Mouse (Mus musculus): ENCODE data around the gene Gucy2c. TPM values are rescaled to one million over a fixed set of nuclear protein-coding genes. Genes with fewer than 3 reads are reported as not detected.
A peak's percentile ranks its signal among the peaks of the same experiment; 100 is the strongest.

Gene Gucy2c
- polyA plus RNA-seq, 1 experiment = 0.07 TPM

- Histone ChIP-seq H3K4me1 (ENCODE audit: control insufficient read depth, insufficient read depth, insufficient read length) (no peaks in the 10 kb centered on the region), H3K27me3 (ENCODE audit: control insufficient read depth, insufficient read depth, low read length) (no peaks in the 10 kb centered on the region), H3K27ac (ENCODE audit: insufficient read depth, low read length) (no peak overlapping the region), H3K36me3 (ENCODE audit: control insufficient read depth, insufficient read depth, low read length) (no peaks in the 10 kb centered on the region), H3K4me3 (ENCODE audit: extremely low read depth, insufficient read depth, insufficient read length) (no peak overlapping the region)
- peak in 1 of 2 experiments; percentile 35 for DNase-seq (ENCODE audit: low read depth in 1 of 2, low spot score in 2 of 2)
- TF ChIP-seq CTCF (IDR thresholded peaks at IDR 0.05; ENCODE audit: extremely low read depth, insufficient read depth, insufficient read length, insufficient replicate concordance) = no peak
- no peak for TF ChIP-seq POLR2A (IDR thresholded peaks at IDR 0.05; ENCODE audit: low read depth, low read length)
- WGBS = 13% methylated on average over 7 of the region's 7 CpGs
Observed at GRCm38 (mm10) chr6:136743729-136744128, 37.8 kb downstream of the Gucy2c start.

DNA sequence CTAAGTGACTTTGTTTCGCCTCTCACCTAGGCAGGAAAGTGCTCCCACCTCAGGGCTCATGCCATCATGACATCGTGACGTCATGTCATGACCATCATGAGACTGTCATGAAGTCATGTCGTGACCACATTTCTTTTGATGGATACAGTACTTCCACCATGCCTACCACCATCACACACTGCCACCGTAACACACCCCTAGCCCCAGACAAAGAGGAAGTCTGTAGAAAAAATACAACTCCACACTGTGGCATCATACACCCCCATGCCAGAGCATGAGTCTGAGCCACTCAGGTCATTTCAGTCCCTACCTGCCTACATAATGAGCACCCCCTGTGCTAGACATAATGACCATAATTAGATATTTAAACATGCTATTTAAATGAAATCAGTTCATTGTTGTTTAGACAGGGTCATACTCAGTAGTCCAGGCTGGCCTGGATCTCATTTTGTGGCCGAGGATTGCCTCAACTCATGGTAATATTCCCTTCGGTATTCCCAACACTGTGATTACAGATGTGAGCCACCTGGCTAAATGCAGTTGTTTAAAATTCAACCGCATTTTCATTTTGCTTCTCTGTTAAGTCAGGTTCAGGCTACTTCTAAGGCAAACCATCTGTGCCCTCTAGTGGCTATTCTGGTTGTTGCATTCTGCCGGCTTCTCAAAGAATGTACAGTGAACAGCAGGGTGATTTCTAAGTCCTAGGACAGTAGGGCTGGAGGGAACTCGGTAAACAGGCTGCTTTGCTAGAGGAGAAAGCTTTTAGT is 39.0 kb downstream of the Gucy2c start:
- DNase-seq (ENCODE audit: low read depth in 1 of 2, low spot score in 2 of 2) = peak; percentile 82 to 83
- Histone ChIP-seq H3K36me3 (ENCODE audit: control insufficient read depth, insufficient read depth, low read length) (no peaks in the 10 kb centered on the region), H3K4me3 (ENCODE audit: extremely low read depth, insufficient read depth, insufficient read length) (no peak overlapping the region), H3K4me1 (ENCODE audit: control insufficient read depth, insufficient read depth, insufficient read length) (no peaks in the 10 kb centered on the region), H3K27ac (ENCODE audit: insufficient read depth, low read length) (no peak overlapping the region), H3K27me3 (ENCODE audit: control insufficient read depth, insufficient read depth, low read length) (no peaks in the 10 kb centered on the region)
- WGBS = 24% methylated on average over 10 of the region's 10 CpGs
- TF ChIP-seq CTCF (IDR thresholded peaks at IDR 0.05; ENCODE audit: extremely low read depth, insufficient read depth, insufficient read length, insufficient replicate concordance) (peak; percentile 56; the same call in 1 of the 2 replicates), POLR2A (IDR thresholded peaks at IDR 0.05; ENCODE audit: low read depth, low read length) (no peak)

DNA sequence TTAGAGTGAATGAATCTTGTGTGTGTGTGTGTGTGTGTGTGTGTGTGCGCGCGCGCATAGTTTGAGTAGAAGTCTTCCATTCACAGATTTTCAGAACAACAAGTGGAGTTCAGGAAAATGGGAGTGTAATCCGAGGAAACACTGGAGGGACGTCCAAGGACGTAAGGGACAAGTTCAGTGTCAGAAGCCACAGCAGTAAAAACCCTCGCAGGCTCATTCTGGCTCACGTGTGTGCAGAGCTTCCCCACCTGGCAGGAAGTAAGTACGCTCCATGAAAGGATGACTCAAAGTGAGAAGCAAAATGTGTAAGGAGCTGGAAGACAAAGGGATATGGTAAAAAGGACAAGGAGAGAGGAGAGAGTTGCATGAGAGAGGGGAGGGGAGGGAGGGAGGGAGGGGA is 40.3 kb downstream of the Gucy2c start:
- Histone ChIP-seq H3K36me3 (ENCODE audit: control insufficient read depth, insufficient read depth, low read length) (no peaks in the 10 kb centered on the region), H3K4me3 (ENCODE audit: extremely low read depth, insufficient read depth, insufficient read length) (no peak overlapping the region), H3K27ac (ENCODE audit: insufficient read depth, low read length) (no peak overlapping the region), H3K27me3 (ENCODE audit: control insufficient read depth, insufficient read depth, low read length) (no peaks in the 10 kb centered on the region), H3K4me1 (ENCODE audit: control insufficient read depth, insufficient read depth, insufficient read length) (peaks cover 2% of the 10 kb centered on the region; the same call in 1 of the 2 replicates)
- TF ChIP-seq CTCF (IDR thresholded peaks at IDR 0.05; ENCODE audit: extremely low read depth, insufficient read depth, insufficient read length, insufficient replicate concordance) = no peak
- TF ChIP-seq POLR2A (IDR thresholded peaks at IDR 0.05; ENCODE audit: low read depth, low read length) = no peak
- DNase-seq (ENCODE audit: low read depth in 1 of 2, low spot score in 2 of 2) = no peak
- 60% methylated on average over 10 of the region's 10 CpGs for WGBS

DNA sequence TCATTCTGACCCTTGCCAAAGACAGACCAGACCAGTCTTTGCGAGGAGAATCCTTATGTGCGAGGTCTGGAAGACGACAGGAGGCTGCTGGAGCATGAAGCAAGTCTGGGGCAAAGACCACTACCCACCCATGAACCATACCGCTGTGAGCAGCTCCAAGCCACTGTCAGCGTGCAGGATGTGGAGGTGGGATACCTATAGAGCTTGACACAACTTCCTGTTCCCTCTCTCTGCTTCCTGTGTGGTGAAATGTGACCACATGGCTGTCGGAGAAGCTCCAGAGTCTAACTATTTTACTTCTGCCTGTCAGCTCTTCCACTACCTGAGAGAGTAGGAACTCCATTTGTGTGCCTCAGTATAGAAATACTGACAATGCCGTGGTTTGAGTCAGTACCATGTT is 45.8 kb downstream of the Gucy2c start:
- H3K36me3 ChIP-seq (ENCODE audit: control insufficient read depth, insufficient read depth, low read length) = no peaks in the 10 kb centered on the region
- H3K27me3 ChIP-seq (ENCODE audit: control insufficient read depth, insufficient read depth, low read length) = no peaks in the 10 kb centered on the region
- no peak overlapping the region for H3K4me3 ChIP-seq (ENCODE audit: extremely low read depth, insufficient read depth, insufficient read length)
- peak in 1 of 2 experiments; percentile 42 for DNase-seq (ENCODE audit: low read depth in 1 of 2, low spot score in 2 of 2)
- H3K27ac ChIP-seq (ENCODE audit: insufficient read depth, low read length) = no peak overlapping the region
- TF ChIP-seq POLR2A (IDR thresholded peaks at IDR 0.05; ENCODE audit: low read depth, low read length) (0 out of 2 replicates have a peak, but pooled peaks have one; percentile 2), CTCF (IDR thresholded peaks at IDR 0.05; ENCODE audit: extremely low read depth, insufficient read depth, insufficient read length, insufficient replicate concordance) (no peak)
- peaks cover 9% of the 10 kb centered on the region; the same call in 1 of the 2 replicates for H3K4me1 ChIP-seq (ENCODE audit: control insufficient read depth, insufficient read depth, insufficient read length)
- 9% methylated on average over 7 of the region's 7 CpGs for WGBS

GRCm38 (mm10) chr6:136728144-136728543 is 53.4 kb downstream of the Gucy2c start:
- Histone ChIP-seq H3K27me3 (ENCODE audit: control insufficient read depth, insufficient read depth, low read length) (no peaks in the 10 kb centered on the region), H3K36me3 (ENCODE audit: control insufficient read depth, insufficient read depth, low read length) (no peaks in the 10 kb centered on the region), H3K4me1 (ENCODE audit: control insufficient read depth, insufficient read depth, insufficient read length) (peaks cover 5% of the 10 kb centered on the region; the same call in 1 of the 2 replicates), H3K4me3 (ENCODE audit: extremely low read depth, insufficient read depth, insufficient read length) (no peak overlapping the region), H3K27ac (ENCODE audit: insufficient read depth, low read length) (0 out of 2 replicates have a peak overlapping the region, but pooled peaks have one; percentile 13)
- DNase-seq (ENCODE audit: low read depth in 1 of 2, low spot score in 2 of 2) = no peak
- TF ChIP-seq POLR2A (IDR thresholded peaks at IDR 0.05; ENCODE audit: low read depth, low read length) (no peak), CTCF (IDR thresholded peaks at IDR 0.05; ENCODE audit: extremely low read depth, insufficient read depth, insufficient read length, insufficient replicate concordance) (no peak)
- 29% methylated on average over 14 of the region's 14 CpGs for WGBS

DNA sequence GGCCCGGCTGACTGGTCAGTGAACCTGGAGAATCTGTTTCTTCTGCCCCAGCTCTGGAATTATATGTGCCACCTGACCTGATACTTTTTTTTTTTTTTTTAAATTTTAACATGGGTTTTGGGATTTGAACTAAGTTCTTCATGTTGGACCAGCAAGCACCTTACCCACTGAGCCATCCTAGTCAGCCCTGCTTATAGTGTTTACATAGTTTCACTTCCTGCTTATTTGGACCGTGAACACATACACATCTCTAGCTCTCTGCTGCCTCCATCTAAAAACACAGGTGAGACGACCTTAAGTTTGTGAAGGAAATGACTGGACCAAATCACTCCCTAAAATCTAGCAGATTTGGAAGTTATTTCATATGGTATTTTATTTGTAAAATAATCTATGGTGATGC is 58.4 kb downstream of the Gucy2c start:
- Histone ChIP-seq H3K4me3 (ENCODE audit: extremely low read depth, insufficient read depth, insufficient read length) (no peak overlapping the region), H3K27me3 (ENCODE audit: control insufficient read depth, insufficient read depth, low read length) (no peaks in the 10 kb centered on the region), H3K4me1 (ENCODE audit: control insufficient read depth, insufficient read depth, insufficient read length) (peaks cover 5% of the 10 kb centered on the region; the same call in 1 of the 2 replicates), H3K36me3 (ENCODE audit: control insufficient read depth, insufficient read depth, low read length) (no peaks in the 10 kb centered on the region), H3K27ac (ENCODE audit: insufficient read depth, low read length) (no peak overlapping the region)
- TF ChIP-seq CTCF (IDR thresholded peaks at IDR 0.05; ENCODE audit: extremely low read depth, insufficient read depth, insufficient read length, insufficient replicate concordance) (no peak), POLR2A (IDR thresholded peaks at IDR 0.05; ENCODE audit: low read depth, low read length) (no peak)
- 44% methylated on average over 3 of the region's 3 CpGs for WGBS
- no peak for DNase-seq (ENCODE audit: low read depth in 1 of 2, low spot score in 2 of 2)

- Histone ChIP-seq H3K36me3 (ENCODE audit: control insufficient read depth, insufficient read depth, low read length) (no peaks in the 10 kb centered on the region), H3K4me3 (ENCODE audit: extremely low read depth, insufficient read depth, insufficient read length) (no peak overlapping the region), H3K27me3 (ENCODE audit: control insufficient read depth, insufficient read depth, low read length) (no peaks in the 10 kb centered on the region), H3K27ac (ENCODE audit: insufficient read depth, low read length) (no peak overlapping the region), H3K4me1 (ENCODE audit: control insufficient read depth, insufficient read depth, insufficient read length) (no peaks in the 10 kb centered on the region; the same call in 1 of the 2 replicates)
- no peak for TF ChIP-seq CTCF (IDR thresholded peaks at IDR 0.05; ENCODE audit: extremely low read depth, insufficient read depth, insufficient read length, insufficient replicate concordance)
- no peak for TF ChIP-seq POLR2A (IDR thresholded peaks at IDR 0.05; ENCODE audit: low read depth, low read length)
- WGBS = 68% methylated on average over 7 of the region's 7 CpGs
- DNase-seq (ENCODE audit: low read depth in 1 of 2, low spot score in 2 of 2) = no peak
Observed at GRCm38 (mm10) chr6:136722565-136722964, 59.0 kb downstream of the Gucy2c start.
